Mouse (Mus musculus) megakaryocyte, embryonic 14.5 days (primary cell): ENCODE data around the gene C8g.

Experiments used
- FLI1 ChIP-seq: IDR thresholded peaks from 2 replicates; pipeline ENCODE4 v1.6.1; 2012; ENCODE audit warnings: low read length, inconsistent platforms, mixed read lengths
- GATA1 ChIP-seq: IDR thresholded peaks from 3 replicates; pipeline ENCODE4 v1.6.1; 2012; ENCODE audit warnings: mixed read lengths, low read length, inconsistent platforms, borderline replicate concordance

- TF ChIP-seq FLI1 (no peak), GATA1 (no peak)
Measured at GRCm38 (mm10) chr2:25472550-25472949, 29.0 kb downstream of the C8g start.
